Mouse (Mus musculus) adrenal gland, adult (tissue): ENCODE results near the gene Cnih3.
A peak's percentile ranks its signal among the peaks of the same experiment; 100 is the strongest.

ENCODE experiments used
- DNase-seq, 2 experiments: peaks; one replicate each; pipeline ENCODE4 v3.0.0; 2022 to 2023; ENCODE audit warnings: low spot score in 1 of 2; ENCODE audit not compliant: inconsistent age in 2 of 2

Cnih3 gene

DNA sequence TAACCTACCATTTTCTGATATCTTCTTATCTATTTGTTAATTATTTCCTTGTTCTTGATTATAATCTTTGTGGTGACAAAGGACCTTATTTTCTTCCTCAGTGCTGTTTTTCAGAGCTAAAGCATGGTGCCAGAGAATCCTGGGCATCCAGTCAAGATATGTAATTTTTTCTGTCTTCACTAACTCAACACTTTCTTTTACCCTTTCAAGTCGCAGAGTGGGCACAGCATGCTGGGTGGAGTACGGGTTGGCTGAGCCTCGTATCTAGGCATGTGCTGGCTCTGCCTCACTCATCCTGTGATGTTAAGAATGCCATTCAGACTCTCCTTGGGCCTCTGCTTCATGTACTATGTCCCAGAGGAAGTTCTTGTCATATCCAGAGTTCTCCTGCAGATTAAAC is 46.8 kb downstream of the Cnih3 start:
- DNase-seq: no peak

DNA sequence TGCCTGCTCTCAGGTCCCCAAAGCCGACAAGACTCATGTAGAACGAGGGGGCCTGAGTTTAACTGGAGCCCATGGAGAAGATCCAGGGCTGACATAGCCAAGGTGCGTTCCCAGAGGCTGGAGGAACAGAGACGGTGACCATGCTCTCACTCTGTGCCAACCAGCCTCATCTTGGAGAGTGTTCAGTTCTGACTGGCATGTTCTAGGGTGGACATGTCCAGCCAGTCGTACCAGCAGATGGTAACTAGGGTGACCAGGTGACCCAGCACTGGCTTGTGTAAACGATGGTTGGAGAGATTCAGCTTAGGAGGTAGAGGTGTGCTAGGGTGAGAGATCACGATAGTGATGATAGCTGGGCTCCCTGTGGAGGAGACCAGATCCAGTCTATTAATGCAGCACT is 50.6 kb downstream of the Cnih3 start:
- DNase-seq: no peak

DNA sequence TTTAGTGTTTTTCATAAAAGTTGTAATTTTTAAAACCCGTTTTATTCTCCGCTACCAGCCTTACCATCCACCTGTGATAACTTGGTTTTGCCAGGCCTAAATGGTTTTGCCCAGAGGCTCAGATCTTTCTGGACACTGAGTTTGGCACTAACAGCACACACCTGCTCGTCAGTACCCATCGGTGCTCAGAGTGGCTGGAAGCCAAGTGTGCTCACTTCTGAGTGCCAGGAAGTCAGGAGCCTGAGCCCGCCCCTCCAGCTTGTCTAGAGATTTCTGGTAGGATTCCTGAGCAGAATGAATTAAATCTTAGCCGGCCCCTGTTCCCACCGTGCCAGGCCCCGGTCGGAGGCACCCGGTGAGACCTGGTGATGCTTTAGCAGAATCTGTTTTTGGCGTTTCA is 54.9 kb downstream of the Cnih3 start:
- DNase-seq: no peak

DNA sequence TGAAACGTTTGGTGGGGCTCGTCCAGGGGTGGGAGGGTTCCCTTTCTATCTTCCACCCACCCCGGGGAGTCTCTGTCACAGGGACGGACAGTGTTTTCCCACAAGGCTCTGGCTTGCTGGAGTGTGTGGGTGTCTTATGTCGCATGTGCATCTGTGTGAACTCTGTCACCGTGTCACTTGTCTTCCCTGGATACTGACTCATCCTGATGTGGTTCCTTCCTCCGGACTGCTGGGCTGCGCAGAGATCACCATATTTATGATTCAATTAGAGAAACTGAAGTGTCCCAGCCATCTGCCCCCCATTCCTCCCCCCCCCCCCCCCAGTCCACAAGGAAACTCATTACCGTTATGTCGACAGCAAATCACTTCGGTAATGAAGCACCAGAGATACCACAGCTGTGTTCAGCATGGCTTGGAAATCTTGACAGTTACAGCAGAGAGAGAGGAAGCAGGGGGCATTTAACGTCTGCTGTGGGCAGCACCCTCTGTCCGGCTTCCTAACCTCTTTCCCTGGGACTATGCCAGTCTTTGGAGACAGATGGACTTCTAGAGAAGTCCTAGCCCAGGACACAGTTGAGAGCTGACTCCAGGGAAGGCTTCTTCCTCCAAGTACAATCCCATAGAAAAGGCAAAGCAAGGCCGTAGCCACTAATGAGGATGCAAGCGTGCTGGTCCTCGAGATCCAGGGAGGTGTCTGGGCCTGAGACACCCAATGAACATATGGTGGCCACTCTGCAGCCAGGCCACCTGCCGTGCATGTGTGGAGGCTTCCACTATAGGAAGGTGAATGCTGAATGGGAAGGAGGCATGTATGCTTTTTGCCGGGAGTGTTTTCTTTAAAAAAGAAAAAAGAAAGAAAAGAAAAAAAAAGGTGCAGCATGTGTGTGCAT is 55.9 kb downstream of the Cnih3 start:
- DNase-seq: no peak

DNA sequence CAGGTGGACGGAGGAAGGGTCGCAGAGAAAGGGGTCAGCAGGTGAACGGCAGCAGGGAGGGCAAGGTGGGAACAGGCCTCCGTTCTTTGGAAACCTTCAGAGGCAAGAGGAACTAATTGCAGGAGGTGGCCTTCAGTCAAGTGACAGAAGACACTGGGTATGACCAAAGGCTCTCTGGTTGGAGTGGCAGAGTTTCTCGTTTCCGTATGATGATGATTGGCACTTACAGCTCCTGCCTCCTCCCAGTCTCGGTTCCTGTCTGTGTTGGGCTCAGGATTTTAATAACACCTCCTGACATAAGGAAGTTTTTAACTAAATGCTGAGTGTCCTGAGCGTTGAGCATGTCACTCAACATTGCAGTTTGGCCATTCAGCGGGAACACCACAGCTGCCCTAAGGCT is 57.3 kb downstream of the Cnih3 start:
- no peak for DNase-seq

DNA sequence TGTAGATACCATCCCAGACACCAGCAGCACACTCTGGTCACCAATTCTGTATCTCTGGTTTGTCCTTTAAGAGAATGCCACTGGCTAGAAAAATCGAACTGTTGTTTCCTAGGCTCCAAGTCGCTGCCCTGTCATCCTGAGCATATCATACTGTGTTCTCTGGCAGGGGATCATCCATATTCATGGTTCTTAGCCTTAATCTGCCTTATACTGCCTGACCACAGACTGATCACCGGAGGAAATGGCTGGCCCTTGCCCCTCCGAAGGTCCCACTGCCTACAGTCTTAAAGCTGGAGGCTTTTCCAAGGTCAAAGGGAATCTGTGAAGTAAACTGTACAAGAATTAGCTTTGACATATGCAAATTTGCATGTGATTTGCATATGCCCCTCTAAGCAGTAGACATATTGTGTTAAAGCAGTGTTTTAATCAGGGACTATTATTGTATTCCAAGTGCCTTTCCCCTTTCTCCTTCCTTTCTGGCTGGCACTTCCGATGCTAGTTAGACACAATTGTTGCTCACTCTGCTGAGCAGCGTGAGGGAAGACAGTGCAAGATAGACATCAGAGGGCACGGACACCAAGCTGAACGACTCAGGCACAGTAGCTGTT is 58.3 kb downstream of the Cnih3 start:
- no peak for DNase-seq

DNA sequence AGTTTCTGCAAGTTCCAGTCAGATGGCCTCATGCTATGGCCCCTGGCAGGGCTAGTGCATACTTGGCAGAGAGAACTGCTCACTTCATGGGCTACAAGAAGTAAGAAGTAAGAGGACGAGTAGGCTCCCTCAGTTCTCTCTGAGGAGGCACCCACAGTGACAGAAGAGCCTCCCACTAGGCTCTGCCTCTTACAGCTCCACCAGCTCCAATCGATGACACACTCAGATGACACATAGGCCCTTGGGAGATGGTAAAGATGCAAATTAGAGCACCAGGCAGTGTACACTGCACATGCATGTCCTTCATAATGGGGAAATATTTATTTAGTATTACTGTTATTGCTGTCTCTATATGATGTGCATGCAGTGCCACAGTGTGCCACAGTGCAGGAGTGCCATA is 62.6 kb downstream of the Cnih3 start:
- no peak for DNase-seq

DNA sequence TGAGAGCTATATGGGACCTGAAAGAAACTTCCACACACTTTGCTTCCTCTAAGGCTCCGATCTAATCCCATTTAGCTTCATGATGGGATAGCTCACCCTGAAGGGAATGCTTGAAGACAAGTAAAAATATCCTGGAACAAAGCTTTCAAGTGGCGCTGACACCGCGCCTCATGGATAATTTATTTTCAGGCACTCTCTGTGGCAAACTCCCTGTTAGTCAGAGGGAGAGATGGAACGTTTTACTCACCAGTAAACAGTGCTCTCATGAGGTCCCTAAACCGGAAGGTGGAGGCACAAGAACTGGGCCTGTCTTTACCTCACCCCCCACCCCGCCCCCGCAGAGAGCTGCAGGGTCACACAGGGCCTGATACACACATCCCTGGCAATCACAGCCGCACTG is 64.4 kb downstream of the Cnih3 start:
- DNase-seq: no peak

DNA sequence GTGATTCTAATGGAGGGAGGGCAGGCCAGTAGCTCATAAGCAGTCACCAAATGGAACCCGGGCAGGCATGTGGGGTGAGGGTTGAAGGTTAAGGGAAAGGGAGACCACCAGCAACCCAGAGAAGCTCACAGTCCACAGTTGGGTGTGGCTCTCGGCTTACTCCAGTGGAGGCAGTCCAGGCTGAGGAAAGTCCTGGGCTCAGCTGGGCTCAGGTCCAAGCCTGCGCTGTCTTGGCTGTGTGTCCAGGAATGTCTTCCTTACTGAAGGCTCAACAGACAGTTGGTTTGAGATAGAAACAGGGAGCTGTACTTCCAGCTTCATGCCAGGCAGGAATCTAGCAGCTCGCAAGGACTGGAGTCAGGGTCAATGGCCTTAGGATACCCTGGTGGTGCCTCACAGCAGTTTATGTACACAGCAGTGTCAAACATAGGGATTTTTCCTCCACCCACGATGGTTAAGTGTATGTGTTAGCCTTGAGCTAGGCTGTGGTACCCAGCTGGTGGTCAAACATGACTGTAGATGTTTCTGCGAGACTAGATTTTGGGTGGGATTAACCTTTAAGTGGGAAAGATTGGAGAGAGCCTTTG is 65.6 kb downstream of the Cnih3 start:
- peak in 1 of 2 experiments; percentile 43 for DNase-seq

DNA sequence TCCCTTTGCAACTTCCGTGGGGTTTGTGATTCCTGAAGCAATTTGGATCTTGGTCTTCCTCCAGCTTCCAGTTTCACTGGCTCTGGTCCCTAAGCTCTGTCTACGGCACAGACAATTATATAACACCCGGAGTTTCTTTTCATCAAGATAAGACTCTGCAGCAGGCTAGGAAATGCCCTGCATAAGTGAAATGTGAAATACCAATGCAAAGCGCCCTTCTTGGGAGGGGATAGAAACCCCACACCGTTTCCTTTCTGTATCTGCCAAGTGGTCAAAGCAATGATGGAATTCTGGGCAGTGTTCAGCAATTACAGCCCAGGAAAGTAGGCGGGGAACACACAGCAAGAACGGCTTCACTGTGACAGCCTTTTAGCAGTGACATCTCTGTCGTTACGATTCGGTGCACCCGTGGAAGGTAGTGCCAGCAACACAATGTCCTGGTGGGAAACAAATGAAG is 67.7 kb downstream of the Cnih3 start:
- DNase-seq: no peak

DNA sequence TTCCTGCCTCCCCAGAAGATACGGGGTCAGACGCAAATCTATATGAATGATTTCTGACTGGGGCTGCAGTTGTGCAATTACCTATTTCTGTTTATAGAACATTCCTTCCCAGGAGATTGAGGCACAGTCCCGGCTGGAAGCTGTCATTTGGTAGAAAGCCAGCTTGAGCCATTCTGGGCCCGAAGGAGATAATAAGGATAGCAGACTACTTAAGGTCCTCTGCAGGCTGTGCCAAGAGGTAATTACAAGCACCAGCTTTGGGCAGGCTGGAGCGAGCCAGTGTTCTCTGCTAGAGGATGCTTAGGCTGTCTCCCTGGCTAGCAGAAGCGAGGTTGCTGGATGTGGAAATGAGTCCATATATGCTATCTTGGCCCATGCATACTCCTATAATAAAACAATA is 70.4 kb downstream of the Cnih3 start:
- DNase-seq: no peak

DNA sequence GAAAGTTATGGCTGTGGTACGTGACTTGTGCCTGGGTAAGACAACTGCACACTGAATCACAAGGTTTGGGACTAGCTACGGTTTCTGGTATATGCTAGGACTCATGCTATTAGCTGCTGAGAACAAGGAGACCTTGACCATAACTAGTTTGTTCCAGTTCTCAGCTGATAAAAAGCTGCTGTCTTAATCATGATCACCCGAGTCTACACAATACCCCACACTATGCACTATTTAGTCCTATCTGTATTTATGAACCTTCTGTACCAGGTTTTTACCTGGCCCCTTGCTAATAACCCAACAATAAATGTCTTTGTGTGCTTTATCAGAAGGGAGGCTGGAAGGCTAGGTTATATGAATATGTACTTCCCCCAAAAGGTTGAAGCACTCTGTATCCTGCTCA is 72.5 kb downstream of the Cnih3 start:
- DNase-seq: no peak

DNA sequence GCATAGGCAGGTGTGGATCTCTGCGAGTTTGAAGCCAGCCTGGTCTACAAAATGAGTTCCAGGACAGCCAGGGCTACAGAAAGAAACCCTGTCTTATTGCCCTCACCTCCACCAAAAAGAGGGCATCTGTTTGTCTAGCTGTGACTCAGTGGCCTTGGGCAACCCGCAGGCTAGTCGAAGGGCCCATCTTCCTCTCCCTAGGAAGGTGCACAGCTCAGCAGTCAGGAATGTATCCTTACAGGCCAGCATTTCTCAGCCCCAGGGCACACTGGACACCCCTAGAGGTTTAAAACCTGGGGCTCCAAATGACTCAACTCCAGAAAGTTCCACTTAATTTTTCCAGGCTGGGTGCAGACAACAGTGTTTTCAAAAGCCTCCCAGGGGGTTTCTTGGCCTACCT is 73.0 kb downstream of the Cnih3 start:
- DNase-seq: peak; percentile 45 to 78

DNA sequence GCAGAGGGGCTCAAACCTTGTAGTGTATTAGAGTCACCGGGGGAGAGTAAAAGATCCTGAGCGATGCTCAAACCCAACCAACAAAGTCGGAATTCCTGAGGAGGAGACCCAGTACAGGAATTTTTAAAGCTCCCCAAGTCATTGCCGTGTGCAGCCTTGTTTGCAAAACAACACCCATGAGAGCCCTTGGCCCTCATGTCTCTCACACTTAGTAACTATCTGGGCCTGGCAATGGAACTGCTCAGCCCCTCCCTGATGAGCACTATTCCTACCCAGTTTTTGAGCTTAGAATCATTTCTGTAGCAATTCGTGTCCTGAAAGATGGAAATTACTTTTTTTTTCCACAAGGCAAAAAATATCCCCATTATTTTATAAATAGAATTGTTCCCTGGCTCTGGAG is 74.0 kb downstream of the Cnih3 start:
- no peak for DNase-seq

DNA sequence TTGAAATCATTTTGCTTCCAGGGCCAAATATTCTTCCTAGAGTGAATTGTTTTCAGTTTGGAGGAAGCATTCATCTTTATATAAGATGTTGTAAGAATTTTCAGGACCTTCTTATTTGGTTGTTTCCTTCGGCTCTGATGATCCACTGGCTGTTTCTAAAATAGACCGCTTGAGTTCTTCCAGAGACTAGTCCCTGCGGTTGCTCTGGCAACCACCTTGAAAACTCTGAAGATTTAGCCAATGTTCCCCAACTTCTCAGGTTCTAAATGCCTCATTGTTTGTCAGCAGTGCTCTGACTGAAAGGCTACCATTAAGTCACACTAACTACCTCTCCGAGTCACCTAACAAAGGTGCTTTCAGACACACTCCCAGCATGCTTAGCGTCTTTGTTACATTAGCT is 80.8 kb downstream of the Cnih3 start:
- peak; percentile 15 to 62 for DNase-seq

DNA sequence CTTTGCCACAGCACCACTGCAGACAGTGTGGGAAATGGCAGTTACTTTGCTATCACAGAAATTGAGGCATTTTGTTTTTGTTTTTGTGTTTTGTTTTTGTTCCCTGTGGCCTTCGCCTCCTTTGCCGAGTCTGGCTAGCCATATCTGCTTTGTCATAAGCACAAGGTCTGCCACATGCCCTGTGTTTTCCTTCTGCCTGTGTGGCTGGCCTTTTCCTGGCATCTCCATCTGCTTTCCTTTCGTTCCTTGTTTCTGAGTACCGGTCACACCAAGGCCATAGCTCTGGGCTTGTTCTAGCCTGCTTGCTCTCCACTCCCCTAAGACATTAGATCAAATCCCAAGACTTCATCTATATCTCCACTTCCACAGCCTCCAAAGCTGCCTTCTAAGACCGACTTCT is 83.0 kb downstream of the Cnih3 start:
- peak in 1 of 2 experiments; percentile 63 for DNase-seq

DNA sequence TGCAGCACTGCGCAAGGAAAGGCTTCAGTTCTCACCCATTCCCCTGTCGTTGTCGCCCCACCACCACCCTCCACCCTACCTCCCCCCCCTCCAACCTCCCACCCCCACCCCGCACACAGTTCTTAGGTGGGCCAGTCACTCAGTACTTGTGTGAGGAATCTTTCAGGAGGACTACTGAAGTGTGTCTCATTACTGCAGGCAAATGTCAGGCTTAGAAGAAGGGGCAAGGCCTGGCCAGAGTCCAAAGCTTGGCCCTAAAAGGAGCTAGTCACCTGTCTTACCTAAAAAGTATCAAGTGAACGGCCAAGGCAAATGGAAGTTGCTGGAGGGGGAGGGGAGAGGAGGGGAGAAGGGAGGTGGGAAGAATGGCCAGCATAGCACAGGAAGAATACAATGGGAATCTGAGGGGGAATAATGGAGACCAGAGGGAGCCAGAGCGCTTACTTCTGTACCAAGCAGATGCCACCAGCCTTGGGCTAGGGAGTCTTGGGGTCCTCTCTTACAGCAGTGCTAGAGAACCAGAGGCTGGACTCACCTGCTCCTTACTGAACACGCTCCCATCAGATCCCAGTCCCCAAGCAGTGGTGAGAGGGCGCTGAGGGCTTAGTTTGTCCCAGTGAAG is 88.7 kb downstream of the Cnih3 start:
- no peak for DNase-seq

DNA sequence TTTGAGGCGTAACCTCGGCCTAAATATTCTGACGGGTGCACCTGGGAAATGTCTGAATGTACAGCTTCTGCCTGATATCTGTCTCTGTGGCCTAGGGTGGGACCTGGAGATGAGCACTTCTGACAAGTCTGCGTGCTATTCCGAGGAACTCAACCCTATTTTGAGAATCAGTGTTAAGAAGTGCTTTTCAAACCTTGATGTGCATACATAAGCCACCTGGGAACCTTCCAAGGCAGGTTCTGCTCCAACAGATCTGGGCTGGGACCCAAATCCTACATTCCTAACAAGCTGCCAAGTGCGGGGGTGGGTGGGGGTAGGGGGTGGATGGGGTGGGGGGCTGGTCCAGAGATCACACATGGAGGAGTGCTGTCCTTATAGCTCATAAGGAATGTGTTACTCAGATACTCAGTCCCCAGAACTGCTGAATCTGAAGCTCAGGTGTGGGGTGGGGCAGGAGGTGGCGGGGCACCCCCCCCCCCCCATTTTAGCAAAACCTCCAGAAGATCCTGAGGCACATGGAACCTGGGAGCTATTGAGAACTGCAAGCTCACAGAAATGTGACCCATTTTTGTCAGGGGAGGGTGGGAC is 89.3 kb downstream of the Cnih3 start:
- DNase-seq: no peak

DNA sequence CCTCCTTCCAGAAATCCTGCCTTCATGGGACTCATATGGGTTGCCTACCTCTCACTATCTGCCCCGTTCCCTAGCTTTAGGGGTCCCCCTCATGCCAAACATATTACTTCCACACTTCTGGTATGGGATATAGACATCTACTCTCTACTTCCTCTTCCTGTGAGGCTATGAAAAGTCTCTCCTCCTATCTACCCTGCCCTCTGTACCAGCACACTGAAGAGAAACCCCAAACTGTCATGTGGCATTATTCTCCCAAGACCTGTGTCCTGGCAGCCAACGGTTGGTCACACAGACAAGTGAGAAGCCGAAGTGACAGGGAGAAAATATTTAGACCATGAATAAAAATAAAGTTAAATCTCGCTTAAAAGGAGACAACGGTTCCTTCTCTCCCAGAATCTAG is 92.6 kb downstream of the Cnih3 start:
- no peak for DNase-seq

DNA sequence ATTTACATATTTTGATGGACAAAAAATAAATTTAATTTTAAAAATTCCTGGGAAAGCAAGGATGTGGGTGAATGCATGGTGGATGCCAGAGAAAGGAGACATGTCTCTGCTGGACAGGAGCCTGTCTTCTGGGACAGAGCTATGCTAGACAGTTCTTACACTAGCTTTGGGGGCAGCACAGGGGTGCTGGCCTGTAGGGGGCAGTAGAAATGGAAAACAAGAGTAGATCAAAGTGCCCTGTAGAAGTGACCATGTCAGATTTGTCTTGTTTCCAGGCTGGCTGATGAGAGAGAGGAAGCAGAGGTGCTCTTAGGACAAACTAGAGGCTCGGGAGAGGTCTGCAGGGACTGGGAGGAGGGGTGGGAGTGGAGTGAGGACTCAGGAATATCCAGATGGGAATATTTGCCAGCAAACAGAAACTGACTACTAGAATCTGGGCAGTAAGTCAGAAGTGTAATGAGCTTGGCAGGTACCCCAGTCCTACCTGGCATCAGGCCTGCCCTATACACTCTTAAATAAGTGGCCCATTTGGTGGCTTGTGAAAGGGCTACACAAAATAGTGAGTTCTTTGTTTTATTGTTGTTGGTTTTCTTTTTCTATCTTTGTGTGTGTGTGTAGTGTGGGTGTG is 93.3 kb downstream of the Cnih3 start:
- peak; percentile 15 to 69 for DNase-seq

DNA sequence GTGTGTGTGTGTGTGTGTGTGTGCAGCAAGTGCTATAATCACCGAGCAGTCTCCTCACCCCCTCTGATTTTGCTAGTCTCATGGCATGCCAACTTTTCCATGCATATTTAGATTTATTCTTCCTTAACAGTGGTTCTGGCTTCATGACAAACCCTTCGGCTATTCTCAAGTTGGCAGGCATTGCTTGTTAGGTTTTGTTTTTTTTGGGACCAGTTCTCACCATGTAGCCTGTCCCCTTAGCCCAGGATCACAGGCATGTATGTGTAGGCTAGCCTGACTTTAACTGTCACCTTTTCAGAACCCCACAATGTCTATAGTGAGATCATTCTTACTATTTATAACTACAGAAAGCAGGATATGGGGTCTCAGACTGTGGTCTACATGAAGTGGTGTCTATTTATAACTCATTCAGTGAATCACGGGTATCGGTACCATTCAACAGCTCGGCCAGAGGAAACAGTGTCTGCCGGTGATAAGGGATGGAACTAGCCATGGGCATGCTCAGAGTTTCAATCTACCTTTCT is 94.2 kb downstream of the Cnih3 start:
- no peak for DNase-seq
